Mouse (Mus musculus) liver, embryonic 18 days (tissue): Measurements from ENCODE around the gene Pnpo. TPM values are rescaled to one million over a fixed set of nuclear protein-coding genes. Genes with fewer than 3 reads are reported as not detected.

Experiments
- polyA plus RNA-seq: library from polyadenylated mRNA; depleted of rRNA; stranded (reverse); fragments of >200 nt; gene quantifications from 2 replicates; pipeline ENCODE4 v1.2.3, GENCODE M21; 2012; rRNA removed

Pnpo gene
- 166 and 170 TPM in 2 replicates for polyA plus RNA-seq

DNA sequence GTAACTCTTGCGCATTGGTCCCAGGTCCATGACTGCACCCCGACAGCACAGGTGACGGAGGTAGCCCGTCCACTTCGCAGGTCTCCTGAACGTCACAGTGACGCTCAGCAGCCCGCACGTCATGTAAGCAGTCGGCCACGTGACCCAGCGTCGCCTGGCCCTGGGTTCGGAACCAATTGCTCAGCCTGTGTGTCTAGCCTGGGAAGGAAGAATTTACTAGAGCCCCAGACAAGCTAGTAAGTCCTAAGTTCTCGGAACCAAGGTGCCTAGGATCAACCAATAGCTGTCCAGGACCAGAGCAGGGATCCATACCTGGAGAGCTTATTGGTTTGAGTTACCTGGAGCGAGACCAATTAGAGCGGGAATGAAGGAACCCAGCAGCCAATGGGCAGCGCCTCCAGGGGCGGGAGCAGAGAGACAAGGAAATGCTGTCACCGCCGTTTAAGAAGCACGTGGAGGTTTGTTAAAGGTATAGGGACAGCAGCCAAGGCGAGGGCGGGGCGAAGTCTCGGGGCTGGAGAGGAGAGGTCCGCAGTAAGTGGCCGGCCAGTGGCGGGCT lies at the start of gene Pnpo:
TSS of gene Pnpo (minus strand) at position 241 of the 559 bp plus-strand sequence.

GRCm38 (mm10) chr11:96982859-96983258 lies 39.1 kb upstream of the Pnpo start, which contains the start of gene Sp2:
Gene Sp2, minus strand, starts transcription at chr11:96982959.

DNA sequence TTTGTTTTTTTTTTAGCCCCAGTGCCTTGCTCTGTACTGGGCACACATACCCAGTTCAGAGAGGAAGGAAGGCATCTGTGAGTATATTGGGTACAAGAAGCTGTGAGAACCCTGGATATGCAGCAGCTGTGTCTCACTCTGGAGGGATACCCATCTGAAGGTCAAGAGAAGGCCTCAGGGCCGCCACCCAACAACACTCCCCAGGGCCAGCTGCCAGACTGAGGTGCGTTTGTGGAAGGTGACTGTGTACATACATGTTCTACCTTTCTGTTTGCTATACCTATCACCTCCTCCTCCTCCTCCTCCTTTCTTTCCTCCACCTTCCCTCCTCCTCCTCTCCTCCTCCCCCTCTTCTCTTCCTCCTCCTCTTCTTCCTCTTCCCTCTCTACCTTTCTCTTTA lies 15.7 kb downstream of the Pnpo start, which contains the start of gene Prr15l:
TSS of gene Prr15l (plus strand) at position 17 of the 400 bp plus-strand sequence.

GRCm38 (mm10) chr11:96916044-96916884 lies 27.5 kb downstream of the Pnpo start, which contains the start of gene Cdk5rap3:
Gene Cdk5rap3, minus strand, starts transcription at chr11:96916496.

Other genes starting within 250 kb of the Pnpo start
- 6.7 and 8.0 TPM in 2 replicates for gene Snx11, start 166.4 kb downstream of the Pnpo start, polyA plus RNA-seq
- gene Cbx1, start 154.9 kb downstream of the Pnpo start, polyA plus RNA-seq, result 19.5 TPM in 2 replicates
- 20.4 and 22.6 TPM in 2 replicates for gene Nfe2l1, start 114.0 kb downstream of the Pnpo start, polyA plus RNA-seq
- gene Copz2, start 94.1 kb downstream of the Pnpo start, polyA plus RNA-seq, result 21.7 and 23.8 TPM in 2 replicates
- gene Cdk5rap3, start 27.5 kb downstream of the Pnpo start, polyA plus RNA-seq, result 26.9 and 29.8 TPM in 2 replicates
- gene Prr15l, start 15.9 kb downstream of the Pnpo start, polyA plus RNA-seq, result 2.3 and 4.5 TPM in 2 replicates
- gene Sp2, start 39.0 kb upstream of the Pnpo start, polyA plus RNA-seq, result 3.7 and 4.7 TPM in 2 replicates
- gene Sp6, start 69.4 kb upstream of the Pnpo start, polyA plus RNA-seq, result 0.08 and 0.10 TPM in 2 replicates
- gene Scrn2, start 86.0 kb upstream of the Pnpo start, polyA plus RNA-seq, result 10.3 and 10.8 TPM in 2 replicates
- 0.25 and 0.51 TPM in 2 replicates for gene Lrrc46, start 97.4 kb upstream of the Pnpo start, polyA plus RNA-seq
- 32.0 and 32.1 TPM in 2 replicates for gene Mrpl10, start 97.6 kb upstream of the Pnpo start, polyA plus RNA-seq
- 2.2 and 2.6 TPM in 2 replicates for gene Osbpl7, start 106.6 kb upstream of the Pnpo start, polyA plus RNA-seq
- gene Tbx21, start 171.3 kb upstream of the Pnpo start, polyA plus RNA-seq, result 0.08 and 0.14 TPM in 2 replicates
- gene Tbkbp1, start 207.5 kb upstream of the Pnpo start, polyA plus RNA-seq, result 3.7 and 4.6 TPM in 2 replicates
- 36.6 and 37.9 TPM in 2 replicates for gene Kpnb1, start 243.9 kb upstream of the Pnpo start, polyA plus RNA-seq